Mouse (Mus musculus): Measurements from ENCODE around the gene Shkbp1.

The Shkbp1 gene

DNA sequence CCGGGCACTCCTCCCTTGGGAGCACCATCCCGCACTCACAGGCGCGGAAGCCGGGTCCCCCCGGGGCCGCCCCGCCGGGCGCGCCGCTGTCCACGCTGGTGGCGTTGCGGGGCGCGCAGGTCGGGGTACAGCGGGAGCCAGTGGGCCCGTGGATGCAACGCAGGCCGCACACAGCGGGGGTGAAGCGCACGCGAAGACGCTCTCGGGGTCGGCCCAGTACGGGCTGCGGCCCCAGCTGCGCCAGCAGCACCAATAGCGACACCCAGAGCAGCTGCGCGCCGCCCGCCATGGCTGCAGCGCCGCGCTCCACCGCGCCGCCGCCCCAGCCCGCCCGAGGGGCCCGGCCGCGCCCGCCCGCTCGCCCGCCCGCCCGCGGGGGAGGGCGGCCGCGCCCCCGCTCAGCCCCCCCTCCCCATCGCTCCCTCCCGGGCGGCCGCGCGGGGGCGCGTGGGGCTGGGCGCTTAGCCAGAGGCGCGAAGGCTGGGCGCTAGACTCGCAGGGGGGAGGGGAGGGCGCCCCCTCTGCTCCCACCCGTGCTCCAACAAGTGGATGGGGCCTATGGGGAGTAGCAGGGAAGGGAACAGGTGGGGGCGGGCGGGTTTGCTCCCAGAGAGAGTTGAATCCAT, 22.4 kb downstream of the Shkbp1 start:
- no peak for DNase-seq (ENCODE audit: low spot score)

DNA sequence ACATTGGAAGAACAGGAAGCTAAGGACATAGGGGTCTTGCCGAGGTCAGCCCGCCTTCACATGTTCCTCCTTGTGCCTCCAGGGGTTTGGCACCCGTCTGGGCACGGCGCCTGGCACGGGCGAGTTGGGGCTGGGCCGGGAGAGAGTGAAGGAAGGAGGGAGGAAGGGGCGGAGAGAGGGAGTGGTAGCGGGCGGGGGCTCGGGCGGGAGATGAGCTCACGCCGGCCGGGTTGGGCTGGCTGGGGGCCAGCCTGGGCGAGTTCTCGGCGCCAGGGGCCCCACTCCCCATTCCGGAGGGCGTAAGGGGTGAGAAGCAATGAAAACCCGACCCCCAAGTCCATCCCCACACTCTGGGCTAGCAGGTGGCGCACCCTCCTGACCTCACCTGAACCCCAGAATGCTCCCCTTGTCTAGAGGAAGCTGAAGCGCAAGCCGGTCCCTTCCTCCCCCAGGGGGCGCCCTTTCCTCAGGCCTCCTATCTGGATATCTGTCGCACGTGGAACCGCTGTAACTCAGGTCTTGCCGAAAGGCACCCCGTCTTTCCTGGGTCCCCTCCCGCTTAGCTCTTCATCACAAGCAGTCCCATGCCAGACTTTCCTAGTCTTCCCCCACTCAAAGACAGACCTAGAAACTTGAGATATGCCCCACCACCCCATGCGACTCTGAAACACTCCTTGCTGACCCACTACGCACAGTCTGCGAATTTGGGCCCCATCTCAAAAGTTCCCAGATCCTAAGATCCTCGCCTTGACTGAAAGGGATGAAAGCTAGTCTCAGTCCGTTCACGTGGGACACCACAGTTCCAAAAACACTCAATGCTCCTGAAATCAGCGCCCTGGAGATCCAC, 23.2 kb downstream of the Shkbp1 start:
- peak; percentile 85 for DNase-seq (ENCODE audit: low spot score)

DNA sequence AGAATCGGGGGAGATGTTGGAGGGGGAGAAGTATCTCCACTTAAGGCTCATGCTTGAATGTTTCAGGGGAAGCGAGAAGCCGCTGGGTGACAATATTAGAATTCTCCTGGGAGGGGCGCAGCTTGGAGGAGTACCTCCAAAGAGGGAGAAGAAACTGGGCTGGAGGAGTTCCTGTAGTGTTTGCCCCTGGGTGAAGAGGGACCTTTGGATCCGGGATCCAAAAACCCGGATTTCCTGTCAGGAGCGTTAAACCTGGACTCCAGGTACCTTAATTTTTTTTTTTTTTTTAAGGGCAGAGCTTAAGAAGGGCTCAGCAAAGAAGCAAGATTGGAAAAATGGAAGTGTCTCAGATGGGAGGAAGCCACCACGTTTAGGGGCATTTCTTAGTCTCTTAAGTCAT, 24.0 kb downstream of the Shkbp1 start:
- no peak for DNase-seq (ENCODE audit: low spot score)

DNA sequence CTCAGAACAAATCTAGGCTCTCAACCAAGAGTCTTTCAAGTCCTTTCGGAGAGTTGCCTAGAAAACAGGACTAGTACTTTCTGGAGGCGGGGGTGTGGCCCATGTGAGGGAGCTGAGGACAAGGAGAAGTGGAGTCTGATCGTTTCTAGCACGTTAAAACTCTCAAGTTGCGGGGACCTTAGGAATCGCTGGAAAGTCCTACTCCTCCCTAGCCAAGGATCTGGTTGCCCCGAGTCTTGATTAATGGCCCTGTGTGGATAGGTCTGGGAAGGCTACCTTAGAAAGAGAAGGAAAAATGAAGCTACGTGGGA, 24.3 kb downstream of the Shkbp1 start:
- no peak for DNase-seq (ENCODE audit: low spot score)

DNA sequence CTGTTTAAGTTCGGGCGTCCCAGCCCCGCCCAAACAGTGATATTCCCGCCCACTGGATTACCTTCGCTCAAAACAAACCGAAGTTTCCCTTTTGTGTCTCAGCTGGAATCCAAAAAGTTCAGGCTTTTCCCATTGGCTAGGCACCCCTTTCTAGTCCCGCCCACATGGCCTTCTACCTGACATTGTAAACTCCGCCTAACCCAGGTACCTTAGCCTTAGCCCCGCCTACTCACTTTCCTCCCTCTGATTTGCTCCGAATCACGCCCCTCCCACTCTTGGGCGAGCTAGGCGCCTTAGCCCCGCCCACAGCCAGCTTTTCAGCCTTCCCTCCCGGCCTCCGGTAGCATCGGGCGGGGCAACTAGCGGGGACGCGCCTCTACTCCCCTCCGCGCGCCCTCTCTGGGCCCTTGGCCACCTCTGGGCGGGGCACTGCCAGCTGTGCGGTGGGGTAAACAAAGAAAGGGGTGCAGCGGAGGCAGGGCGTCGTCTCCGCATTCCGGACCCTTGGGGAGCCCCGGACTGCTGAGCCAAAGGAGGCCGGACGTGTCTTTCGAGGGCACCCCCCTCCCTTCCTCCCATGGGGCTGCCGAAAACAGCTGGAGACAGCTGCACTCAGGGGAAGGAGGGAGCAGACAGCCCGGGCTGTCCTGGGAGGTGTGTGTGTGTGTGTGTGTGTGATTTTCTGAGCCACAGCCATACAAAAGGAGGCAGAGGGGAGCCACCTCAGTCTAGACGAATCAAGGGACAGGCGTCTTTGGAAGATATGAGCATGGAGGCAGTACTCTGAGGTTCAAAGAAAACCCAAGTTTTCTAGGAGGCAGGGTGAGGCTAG, 24.9 kb downstream of the Shkbp1 start:
- peak; percentile 89 for DNase-seq (ENCODE audit: low spot score)

DNA sequence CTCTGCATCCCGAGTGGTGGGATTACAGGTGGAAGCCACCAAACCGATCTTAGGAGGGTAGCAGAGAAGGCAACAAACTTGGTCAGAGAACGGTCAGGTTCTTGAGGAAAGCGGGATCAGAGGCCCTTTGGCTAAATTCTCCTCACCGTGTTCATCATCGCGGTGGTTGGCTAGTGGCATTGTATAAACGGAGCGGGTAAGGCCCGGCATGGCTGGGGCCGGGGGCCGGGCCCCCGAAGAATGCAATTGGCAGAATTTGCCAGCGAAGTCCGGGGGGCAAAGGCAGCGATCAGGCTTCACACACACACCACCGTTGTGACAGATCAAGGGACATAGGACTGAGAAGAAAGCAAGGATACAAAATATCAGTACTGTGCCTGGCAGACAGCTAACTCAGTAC, 25.8 kb downstream of the Shkbp1 start:
- no peak for DNase-seq (ENCODE audit: low spot score)

GRCm38 (mm10) chr7:27329326-27329947, 26.4 kb downstream of the Shkbp1 start:
- DNase-seq (ENCODE audit: low spot score): peak; percentile 90

DNA sequence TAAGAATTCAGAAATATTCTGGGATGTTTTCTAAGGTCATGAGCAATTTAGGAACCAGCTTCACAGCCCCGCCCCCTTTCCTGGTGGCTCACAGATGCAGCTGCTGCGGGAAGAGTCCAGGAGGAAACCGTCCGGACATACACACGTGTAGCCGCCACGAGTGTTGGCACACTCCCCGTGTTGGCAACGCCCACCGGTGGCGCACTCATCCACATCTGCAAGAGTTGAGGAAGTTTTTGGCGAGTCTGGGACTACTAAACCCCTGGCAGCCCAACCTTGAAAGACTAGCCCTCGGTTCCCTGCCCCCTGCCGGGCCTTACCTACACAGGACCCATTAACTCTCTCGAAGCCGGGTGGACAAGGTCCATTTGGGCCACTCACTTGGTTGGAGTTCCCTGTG, 27.2 kb downstream of the Shkbp1 start:
- no peak for DNase-seq (ENCODE audit: low spot score)

- DNase-seq (ENCODE audit: low spot score): no peak
Measured at GRCm38 (mm10) chr7:27328161-27328560, 27.7 kb downstream of the Shkbp1 start.

DNA sequence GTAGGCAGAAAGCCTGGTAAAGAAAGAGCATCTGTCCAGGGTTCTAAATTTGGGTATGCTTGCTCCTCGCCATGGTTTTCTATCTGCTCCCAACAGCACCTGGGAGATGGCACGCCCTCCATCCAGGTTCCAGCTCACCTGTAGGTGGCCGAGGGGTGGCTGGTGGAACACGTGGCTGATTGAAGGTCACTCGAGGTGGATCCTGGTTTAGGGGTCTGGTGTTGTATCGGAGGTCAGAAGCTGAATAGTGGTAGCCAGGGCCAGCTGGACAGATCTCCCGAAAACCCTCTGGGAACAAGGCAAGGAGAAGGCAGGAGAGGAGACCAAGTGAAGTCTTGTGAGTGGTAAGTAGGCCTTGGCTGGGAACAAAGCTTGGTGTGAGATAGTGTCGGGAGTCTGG, 28.3 kb downstream of the Shkbp1 start:
- DNase-seq (ENCODE audit: low spot score): no peak

DNA sequence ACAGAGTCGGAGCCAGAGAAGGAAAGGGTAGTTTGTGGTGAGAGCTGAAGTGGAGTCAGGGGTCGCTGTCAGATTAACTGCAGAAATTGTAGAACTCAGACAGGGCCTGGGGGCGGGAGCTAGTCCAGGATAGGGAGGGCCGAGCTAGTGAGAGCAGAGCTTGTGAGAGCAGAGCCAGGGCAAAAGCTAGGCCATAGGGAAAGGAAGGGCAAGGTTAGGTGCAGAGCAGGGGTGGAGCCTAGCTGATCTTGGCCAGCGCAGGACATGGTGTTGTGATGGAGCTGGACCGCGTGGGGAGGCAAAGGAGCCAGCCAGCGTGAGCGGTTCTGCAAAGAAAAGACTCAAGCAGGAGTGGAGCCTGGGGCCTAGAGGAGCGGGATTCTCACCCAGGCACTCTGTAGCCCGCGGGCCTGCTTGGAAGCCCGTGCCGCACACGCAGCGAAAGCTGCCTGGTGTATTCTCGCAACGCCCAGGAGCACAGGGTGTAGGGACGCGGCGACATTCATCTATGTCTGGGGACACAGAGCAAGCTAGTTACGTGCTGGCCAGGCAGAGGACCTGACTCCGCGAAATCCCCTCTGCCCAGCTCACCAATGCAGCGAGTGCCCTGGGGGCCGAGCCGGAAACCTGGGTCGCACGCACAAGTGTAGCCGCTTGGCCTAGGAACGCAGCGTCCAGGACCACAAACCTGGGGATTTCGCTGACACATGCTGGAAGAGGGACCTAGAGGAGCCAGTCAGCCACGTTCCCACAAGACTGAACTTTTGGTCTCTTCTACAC, 29.5 kb downstream of the Shkbp1 start:
- no peak for DNase-seq (ENCODE audit: low spot score)

GRCm38 (mm10) chr7:27325697-27326096, 30.1 kb downstream of the Shkbp1 start:
- DNase-seq (ENCODE audit: low spot score): peak; percentile 82

DNA sequence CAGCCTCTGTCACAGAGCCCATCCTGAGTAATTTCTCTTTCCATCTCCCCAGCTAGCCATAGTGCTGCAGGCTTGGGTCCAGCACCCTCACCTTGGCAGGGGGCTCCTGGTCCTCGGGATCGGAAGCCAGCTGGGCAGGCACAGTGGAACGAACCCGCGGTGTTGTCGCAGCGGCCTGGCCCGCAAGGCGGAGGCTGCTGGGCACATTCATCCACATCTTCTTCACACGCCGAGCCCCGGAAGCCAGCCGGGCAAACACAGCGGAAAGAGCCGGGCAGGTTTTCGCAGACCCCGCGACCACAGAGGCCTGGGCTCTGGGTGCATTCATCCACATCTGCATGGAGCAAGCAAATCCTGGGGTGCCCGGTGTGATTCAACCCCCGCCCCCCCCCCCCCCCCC, 30.9 kb downstream of the Shkbp1 start:
- no peak for DNase-seq (ENCODE audit: low spot score)

DNA sequence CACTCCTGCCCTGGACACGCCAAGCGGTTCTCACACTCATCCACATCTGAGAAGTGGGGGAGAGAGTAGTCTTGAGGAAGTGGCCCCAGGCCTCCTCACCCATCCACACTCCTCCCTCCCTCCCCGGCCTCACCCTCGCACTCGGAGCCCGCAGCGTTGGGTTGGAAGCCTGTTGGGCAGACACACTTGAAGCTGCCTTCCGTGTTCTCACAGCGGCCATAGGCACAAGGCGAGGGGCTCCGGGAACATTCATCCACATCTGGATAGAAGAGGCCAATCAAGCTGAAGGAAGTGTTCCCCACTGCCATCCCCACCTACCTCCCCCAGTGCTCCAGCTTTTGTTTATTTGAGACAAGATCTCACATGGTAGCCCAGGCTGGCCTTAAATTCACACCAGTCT, 31.7 kb downstream of the Shkbp1 start:
- no peak for DNase-seq (ENCODE audit: low spot score)

DNA sequence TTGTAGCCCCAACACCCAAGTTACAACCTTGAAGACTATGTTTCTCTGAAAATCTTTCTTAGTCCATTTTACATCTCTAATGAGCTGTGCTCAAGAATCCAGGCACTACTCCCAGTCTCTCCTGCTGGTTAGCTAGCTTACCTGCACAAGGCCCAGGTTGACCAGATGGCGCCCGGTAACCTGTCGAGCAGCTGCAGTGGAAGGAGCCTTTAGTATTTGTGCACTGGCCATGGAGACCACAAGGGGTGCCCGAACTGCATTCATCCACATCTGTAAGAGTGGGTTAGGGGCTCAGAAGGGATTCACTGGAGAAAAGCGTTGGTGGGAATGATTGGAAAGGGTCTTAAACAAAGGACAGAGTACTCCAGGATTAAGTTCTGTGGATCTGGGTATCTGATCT, 32.8 kb downstream of the Shkbp1 start:
- no peak for DNase-seq (ENCODE audit: low spot score)

- no peak for DNase-seq (ENCODE audit: low spot score)
Measured at GRCm38 (mm10) chr7:27322291-27322690, 33.5 kb downstream of the Shkbp1 start.

DNA sequence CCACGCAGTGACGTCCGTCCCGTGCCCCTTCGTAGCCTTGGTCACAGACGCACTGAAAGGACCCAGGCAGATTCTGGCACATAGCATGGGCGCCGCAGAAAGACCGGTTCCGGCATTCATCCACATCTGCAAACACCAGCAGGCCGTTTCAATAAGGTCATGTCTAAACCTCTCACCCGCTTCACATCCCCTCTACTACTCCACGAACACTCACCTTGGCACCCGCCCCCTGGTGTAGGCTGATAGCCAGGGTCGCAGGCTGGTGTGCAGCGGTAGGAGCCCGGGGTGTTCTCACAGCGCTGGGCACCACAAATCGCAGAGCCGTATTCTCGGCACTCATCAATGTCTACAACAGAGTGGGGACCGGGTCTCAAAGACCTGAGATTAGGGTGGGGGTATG, 36.4 kb downstream of the Shkbp1 start:
- DNase-seq (ENCODE audit: low spot score): no peak

- peak; percentile 45 for DNase-seq (ENCODE audit: low spot score)
Measured at GRCm38 (mm10) chr7:27315958-27316357, 39.9 kb downstream of the Shkbp1 start.

GRCm38 (mm10) chr7:27314393-27314792, 41.4 kb downstream of the Shkbp1 start:
- DNase-seq (ENCODE audit: low spot score): no peak

DNA sequence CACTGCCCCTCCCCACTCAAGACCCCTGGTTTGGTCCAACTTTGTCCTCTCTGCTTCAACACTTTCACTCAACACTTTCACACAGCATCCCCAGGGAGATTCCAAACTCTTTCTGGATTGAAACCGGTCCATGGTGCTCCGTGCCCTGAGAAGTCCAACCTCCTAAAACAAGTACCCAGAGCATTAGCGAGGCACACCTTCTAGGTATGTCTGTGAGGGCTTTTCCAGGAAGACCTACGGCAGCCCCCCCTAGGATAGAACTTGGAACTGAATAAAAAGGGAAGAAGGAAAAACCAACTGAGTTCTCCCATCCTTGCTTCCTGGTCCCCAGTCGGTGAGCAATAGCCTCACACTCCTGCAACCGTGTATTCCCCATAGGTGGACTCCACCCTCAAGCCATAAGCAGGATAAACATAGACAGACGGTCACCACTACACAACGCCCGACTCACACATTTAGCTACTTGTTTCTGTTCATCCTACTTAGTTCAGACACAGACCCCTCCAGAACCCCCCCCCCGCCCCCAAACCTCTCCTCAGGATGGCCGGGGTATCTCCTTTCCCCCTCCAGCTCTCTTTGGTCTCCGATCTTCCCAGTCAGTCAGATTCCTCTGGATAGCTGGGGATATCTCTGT, 44.1 kb downstream of the Shkbp1 start:
- DNase-seq (ENCODE audit: low spot score): no peak

- DNase-seq (ENCODE audit: low spot score): no peak
Measured at GRCm38 (mm10) chr7:27310996-27311535, 44.8 kb downstream of the Shkbp1 start.

Data from embryo, embryonic 10.5 days (tissue).